Mouse (Mus musculus) forebrain, embryonic 15.5 days (tissue): ENCODE measurements around the gene Cd96. TPM values are rescaled to one million over a fixed set of nuclear protein-coding genes. Genes with fewer than 3 reads are reported as not detected.
"Not testable (repeated sequence)": the region's sequence is repeated elsewhere in the genome, so short reads cannot be mapped to it uniquely, and the experiment has no call there.

Experiments
- ATAC-seq: fragments of 200-750 bp; cut with Nextera tagmentation; replicated peaks from 2 replicates; pipeline ENCODE4 v1.8.0; 2017; ENCODE audit warnings: mild to moderate bottlenecking, moderate TSS enrichment, moderate library complexity
- H3K27ac ChIP-seq: fragments of 300-500 bp; sonication (generic); replicated peaks from 2 replicates; pipeline ENCODE4 v1.5.1; 2015; ENCODE audit warnings: mild to moderate bottlenecking, inconsistent platforms
- H3K27me3 ChIP-seq: fragments of 300-500 bp; sonication (generic); 2 replicates; pipeline ENCODE4 v1.6.1; 2015; ENCODE audit warnings: inconsistent platforms
- H3K36me3 ChIP-seq: fragments of 300-500 bp; sonication (generic); 2 replicates; pipeline ENCODE4 v1.6.1; 2015; ENCODE audit warnings: mild to moderate bottlenecking, inconsistent platforms
- H3K4me1 ChIP-seq: fragments of 300-500 bp; sonication (generic); 2 replicates; pipeline ENCODE4 v1.6.1; 2015; ENCODE audit warnings: inconsistent platforms
- H3K4me2 ChIP-seq: fragments of 300-500 bp; sonication (generic); replicated peaks from 2 replicates; pipeline ENCODE4 v1.6.1; 2015; ENCODE audit warnings: mild to moderate bottlenecking, inconsistent platforms
- H3K4me3 ChIP-seq: fragments of 300-500 bp; sonication (generic); 2 replicates; pipeline ENCODE4 v1.5.1; 2015; ENCODE audit warnings: mild to moderate bottlenecking, inconsistent platforms
- H3K9ac ChIP-seq: fragments of 300-500 bp; sonication (generic); replicated peaks from 2 replicates; pipeline ENCODE4 v1.6.1; 2015; ENCODE audit warnings: mild to moderate bottlenecking, inconsistent platforms
- H3K9me3 ChIP-seq: fragments of 300-500 bp; sonication (generic); 2 replicates; pipeline ENCODE4 v1.6.1; 2016; ENCODE audit warnings: inconsistent platforms
- WGBS: fragments of 180-500 bp; shearing (Covaris S2); methylation state at CpG from one replicate; pipeline ENCODE4 v1.1.7; 2015; ENCODE audit warnings: mixed read lengths; 5-methylcytosine and 5-hydroxymethylcytosine counted together
- polyA plus RNA-seq: library from polyadenylated mRNA; unstranded; fragments of >200 nt; fragmentation: Nextera tagmentation; extraction: Ambion mirVana; gene quantifications from 2 replicates; pipeline ENCODE4 v1.2.1, GENCODE M21; 2015

Cd96 gene
- polyA plus RNA-seq, result not detected in 2 replicates

GRCm38 (mm10) chr16:46120020-46120419, at the start of gene Cd96:
Cd96 (minus strand) TSS chr16:46120251.
- Histone ChIP-seq H3K27ac (no peak within 1 kb of the TSS), H3K36me3 (no peaks in the 10 kb centered on the region), H3K4me1 (no peaks in the 10 kb centered on the region; the same call in 1 of the 2 replicates), H3K4me2 (no peak within 1 kb of the TSS), H3K9ac (no peak within 1 kb of the TSS), H3K9me3 (no peaks in the 10 kb centered on the region), H3K4me3 (no peak within 1 kb of the TSS), H3K27me3 (no peaks in the 10 kb centered on the region)
- 68% methylated on average over 10 of the region's 10 CpGs for WGBS
- ATAC-seq, result no peak

GRCm38 (mm10) chr16:46166971-46167370, 46.9 kb upstream of the Cd96 start:
- Histone ChIP-seq H3K4me3 (no peak overlapping the region), H3K27me3 (no peaks in the 10 kb centered on the region), H3K4me2 (no peak overlapping the region), H3K36me3 (no peaks in the 10 kb centered on the region), H3K4me1 (no peaks in the 10 kb centered on the region), H3K27ac (no peak overlapping the region), H3K9me3 (peaks cover 4% of the 10 kb centered on the region; the same call in 1 of the 2 replicates), H3K9ac (no peak overlapping the region)
- ATAC-seq, result no peak
- WGBS, result 86% methylated on average over 3 of the region's 3 CpGs

- no peak for ATAC-seq
- no peaks in the 10 kb centered on the region for H3K36me3 ChIP-seq
- no peaks in the 10 kb centered on the region for H3K4me1 ChIP-seq
- H3K27ac ChIP-seq, result no peak overlapping the region
- H3K4me3 ChIP-seq, result no peak overlapping the region
- no peaks in the 10 kb centered on the region for H3K9me3 ChIP-seq
- H3K4me2 ChIP-seq, result no peak overlapping the region
- H3K9ac ChIP-seq, result no peak overlapping the region
- 73% methylated on average over 4 of the region's 4 CpGs for WGBS
- H3K27me3 ChIP-seq, result no peaks in the 10 kb centered on the region
Measured at GRCm38 (mm10) chr16:46165305-46165704, 45.3 kb upstream of the Cd96 start.

GRCm38 (mm10) chr16:46154832-46155231, 34.8 kb upstream of the Cd96 start, which contains the start of gene Gm4737:
Gm4737 (minus strand) TSS chr16:46155077.
- not testable (repeated sequence) for H3K9ac ChIP-seq, H3K27ac ChIP-seq, H3K27me3 ChIP-seq, H3K4me2 ChIP-seq, H3K4me1 ChIP-seq, H3K36me3 ChIP-seq, H3K9me3 ChIP-seq, H3K4me3 ChIP-seq, ATAC-seq
- 98% methylated on average over 12 of the region's 16 CpGs for WGBS

- no peaks in the 10 kb centered on the region for H3K36me3 ChIP-seq
- no peak overlapping the region for H3K4me2 ChIP-seq
- no peaks in the 10 kb centered on the region for H3K27me3 ChIP-seq
Measured at GRCm38 (mm10) chr16:46151141-46151540, 31.1 kb upstream of the Cd96 start.

GRCm38 (mm10) chr16:46148661-46149341, 28.8 kb upstream of the Cd96 start:
- no peak for ATAC-seq
- H3K27ac ChIP-seq, result no peak overlapping the region
- no peak overlapping the region for H3K9ac ChIP-seq
- H3K27me3 ChIP-seq, result no peaks in the 10 kb centered on the region
- H3K4me3 ChIP-seq, result no peak overlapping the region
- H3K4me1 ChIP-seq, result no peaks in the 10 kb centered on the region
- no peaks in the 10 kb centered on the region for H3K36me3 ChIP-seq
- 75% methylated on average over 3 of the region's 3 CpGs for WGBS
- no peaks in the 10 kb centered on the region for H3K9me3 ChIP-seq
- H3K4me2 ChIP-seq, result no peak overlapping the region

More at GRCm38 (mm10) chr16:46151141-46151540, 31.1 kb upstream of the Cd96 start:
- Histone ChIP-seq H3K4me1 (no peaks in the 10 kb centered on the region), H3K9ac (no peak overlapping the region), H3K27ac (no peak overlapping the region), H3K4me3 (no peak overlapping the region), H3K9me3 (no peaks in the 10 kb centered on the region)
- ATAC-seq, result no peak

- no peaks in the 10 kb centered on the region for H3K27me3 ChIP-seq
- no peak overlapping the region for H3K4me3 ChIP-seq
- 82% methylated on average over 3 of the region's 3 CpGs for WGBS
- no peak for ATAC-seq
- no peak overlapping the region for H3K4me2 ChIP-seq
- no peaks in the 10 kb centered on the region for H3K36me3 ChIP-seq
- H3K4me1 ChIP-seq, result no peaks in the 10 kb centered on the region
- H3K27ac ChIP-seq, result no peak overlapping the region
- no peak overlapping the region for H3K9ac ChIP-seq
- no peaks in the 10 kb centered on the region for H3K9me3 ChIP-seq
Measured at GRCm38 (mm10) chr16:46146962-46147361, 26.9 kb upstream of the Cd96 start.

- no peak for ATAC-seq
- Histone ChIP-seq H3K4me3 (no peak overlapping the region), H3K4me2 (no peak overlapping the region), H3K4me1 (no peaks in the 10 kb centered on the region; the same call in 1 of the 2 replicates), H3K27ac (no peak overlapping the region), H3K27me3 (no peaks in the 10 kb centered on the region), H3K36me3 (no peaks in the 10 kb centered on the region), H3K9me3 (no peaks in the 10 kb centered on the region), H3K9ac (no peak overlapping the region)
Measured at GRCm38 (mm10) chr16:46122238-46122637, 2.2 kb upstream of the Cd96 start.

GRCm38 (mm10) chr16:46121420-46121819, 1.4 kb upstream of the Cd96 start:
- Histone ChIP-seq H3K36me3 (no peaks in the 10 kb centered on the region), H3K9me3 (no peaks in the 10 kb centered on the region), H3K4me3 (no peak overlapping the region), H3K27ac (no peak overlapping the region), H3K4me1 (no peaks in the 10 kb centered on the region; the same call in 1 of the 2 replicates), H3K27me3 (no peaks in the 10 kb centered on the region), H3K9ac (no peak overlapping the region), H3K4me2 (no peak overlapping the region)
- ATAC-seq, result peak; percentile 83
- WGBS, result 50% methylated on average over 2 of the region's 2 CpGs

- Histone ChIP-seq H3K27ac (no peak overlapping the region), H3K4me1 (no peaks in the 10 kb centered on the region; the same call in 1 of the 2 replicates), H3K27me3 (no peaks in the 10 kb centered on the region), H3K9me3 (no peaks in the 10 kb centered on the region), H3K36me3 (no peaks in the 10 kb centered on the region), H3K4me3 (no peak overlapping the region), H3K9ac (no peak overlapping the region), H3K4me2 (no peak overlapping the region)
- ATAC-seq, result no peak
- 69% methylated on average over 3 of the region's 3 CpGs for WGBS
Measured at GRCm38 (mm10) chr16:46120607-46121006, 556 bp upstream of the Cd96 start.

GRCm38 (mm10) chr16:46117645-46118044, 2.4 kb downstream of the Cd96 start:
- no peak overlapping the region for H3K4me2 ChIP-seq
- no peaks in the 10 kb centered on the region for H3K27me3 ChIP-seq
- H3K4me3 ChIP-seq, result no peak overlapping the region
- no peak for ATAC-seq
- 92% methylated on average over 3 of the region's 3 CpGs for WGBS
- no peaks in the 10 kb centered on the region for H3K9me3 ChIP-seq
- H3K4me1 ChIP-seq, result no peaks in the 10 kb centered on the region; the same call in 1 of the 2 replicates
- H3K9ac ChIP-seq, result no peak overlapping the region
- H3K36me3 ChIP-seq, result no peaks in the 10 kb centered on the region
- H3K27ac ChIP-seq, result no peak overlapping the region

- no peak overlapping the region for H3K9ac ChIP-seq
- ATAC-seq, result no peak
- no peaks in the 10 kb centered on the region; the same call in 1 of the 2 replicates for H3K4me1 ChIP-seq
- no peaks in the 10 kb centered on the region for H3K27me3 ChIP-seq
- no peak overlapping the region for H3K4me2 ChIP-seq
- 84% methylated on average over 2 of the region's 2 CpGs for WGBS
- no peak overlapping the region for H3K27ac ChIP-seq
- no peak overlapping the region for H3K4me3 ChIP-seq
- no peaks in the 10 kb centered on the region for H3K9me3 ChIP-seq
- H3K36me3 ChIP-seq, result no peaks in the 10 kb centered on the region
Measured at GRCm38 (mm10) chr16:46114727-46115126, 5.3 kb downstream of the Cd96 start.

GRCm38 (mm10) chr16:46109536-46109935, 10.5 kb downstream of the Cd96 start:
- no peak for ATAC-seq
- Histone ChIP-seq H3K9ac (no peak overlapping the region), H3K27ac (no peak overlapping the region), H3K36me3 (no peaks in the 10 kb centered on the region), H3K4me2 (no peak overlapping the region), H3K4me3 (no peak overlapping the region), H3K27me3 (no peaks in the 10 kb centered on the region), H3K9me3 (no peaks in the 10 kb centered on the region), H3K4me1 (no peaks in the 10 kb centered on the region)
- 61% methylated on average over 8 of the region's 8 CpGs for WGBS
